Mouse (Mus musculus) kidney, embryonic 15.5 days (tissue): ENCODE measurements around the gene Tex28. TPM values are rescaled to one million over a fixed set of nuclear protein-coding genes. Genes with fewer than 3 reads are reported as not detected.
"Not testable (repeated sequence)": the region's sequence is repeated elsewhere in the genome, so short reads cannot be mapped to it uniquely, and the experiment has no call there.

Source experiments
- ATAC-seq: fragments of 200-750 bp; cut with Nextera tagmentation; replicated peaks from 2 replicates; pipeline ENCODE4 v1.8.0; 2017; ENCODE audit warnings: moderate TSS enrichment; ENCODE audit not compliant: low FRiP score
- H3K27ac ChIP-seq: fragments of 300-500 bp; sonication (generic); 2 replicates; pipeline ENCODE4 v1.5.1; 2015; ENCODE audit warnings: mild to moderate bottlenecking, inconsistent platforms
- H3K27me3 ChIP-seq: fragments of 300-500 bp; sonication (generic); 2 replicates; pipeline ENCODE4 v1.6.1; 2015; ENCODE audit warnings: inconsistent platforms
- H3K36me3 ChIP-seq: fragments of 300-500 bp; sonication (generic); 2 replicates; pipeline ENCODE4 v1.6.1; 2015; ENCODE audit warnings: inconsistent platforms
- H3K4me1 ChIP-seq: fragments of 300-500 bp; sonication (generic); 2 replicates; pipeline ENCODE4 v1.6.1; 2015; ENCODE audit warnings: inconsistent platforms
- H3K4me2 ChIP-seq: fragments of 300-500 bp; sonication (generic); 2 replicates; pipeline ENCODE4 v1.6.1; 2015; ENCODE audit warnings: moderate library complexity, mild to moderate bottlenecking, inconsistent platforms
- H3K4me3 ChIP-seq: fragments of 300-500 bp; sonication (generic); replicated peaks from 2 replicates; pipeline ENCODE4 v1.5.1; 2015; ENCODE audit warnings: mild to moderate bottlenecking, inconsistent platforms
- H3K9ac ChIP-seq: fragments of 300-500 bp; sonication (generic); 2 replicates; pipeline ENCODE4 v1.6.1; 2015; ENCODE audit warnings: mild to moderate bottlenecking, inconsistent platforms
- H3K9me3 ChIP-seq: fragments of 300-500 bp; sonication (generic); replicated peaks from 2 replicates; pipeline ENCODE4 v1.6.1; 2016; ENCODE audit warnings: inconsistent platforms
- WGBS: fragments of 180-500 bp; shearing (Covaris S2); methylation state at CpG from one replicate; pipeline ENCODE4 v1.1.7; 2015; ENCODE audit warnings: mixed read lengths; 5-methylcytosine and 5-hydroxymethylcytosine counted together
- polyA plus RNA-seq: library from polyadenylated mRNA; unstranded; fragments of >200 nt; fragmentation: Nextera tagmentation; extraction: Ambion mirVana; gene quantifications from 2 replicates; pipeline ENCODE4 v1.2.1, GENCODE M21; 2015

The Tex28 gene
- polyA plus RNA-seq, result not detected in 2 replicates

GRCm38 (mm10) chrX:74167738-74168137 is at the start of gene Tex28:
Tex28 (minus strand) TSS chrX:74167838.
- no peaks in the 10 kb centered on the region for H3K9me3 ChIP-seq
- no peak within 1 kb of the TSS for H3K4me2 ChIP-seq
- no peak for ATAC-seq
- no peak within 1 kb of the TSS for H3K4me3 ChIP-seq
- no peaks in the 10 kb centered on the region for H3K36me3 ChIP-seq
- no peaks in the 10 kb centered on the region for H3K27me3 ChIP-seq
- H3K4me1 ChIP-seq, result no peaks in the 10 kb centered on the region
- WGBS, result 88% methylated on average over 1 of the region's 1 CpGs
- H3K9ac ChIP-seq, result no peak within 1 kb of the TSS
- no peak within 1 kb of the TSS for H3K27ac ChIP-seq

GRCm38 (mm10) chrX:74203556-74203955 is 35.9 kb upstream of the Tex28 start:
- H3K9ac ChIP-seq, result no peak overlapping the region
- ATAC-seq, result no peak
- WGBS, result 84% methylated on average over 2 of the region's 2 CpGs
- H3K4me1 ChIP-seq, result no peaks in the 10 kb centered on the region
- H3K4me2 ChIP-seq, result no peak overlapping the region
- H3K36me3 ChIP-seq, result no peaks in the 10 kb centered on the region
- H3K27ac ChIP-seq, result no peak overlapping the region
- peaks cover 10% of the 10 kb centered on the region for H3K27me3 ChIP-seq
- no peak overlapping the region for H3K4me3 ChIP-seq
- H3K9me3 ChIP-seq, result no peaks in the 10 kb centered on the region

- no peak within 1 kb of the TSS for H3K4me3 ChIP-seq
- H3K9ac ChIP-seq, result no peak within 1 kb of the TSS
- H3K9me3 ChIP-seq, result no peaks in the 10 kb centered on the region
- H3K27ac ChIP-seq, result no peak within 1 kb of the TSS
- 89% methylated on average over 17 of the region's 17 CpGs for WGBS
- H3K4me1 ChIP-seq, result no peaks in the 10 kb centered on the region
- no peak within 1 kb of the TSS for H3K4me2 ChIP-seq
- H3K36me3 ChIP-seq, result no peaks in the 10 kb centered on the region
- no peaks in the 10 kb centered on the region for H3K27me3 ChIP-seq
- ATAC-seq, result no peak
These were observed 9.3 kb upstream of the Tex28 start, which contains the start of gene Tktl1 for GRCm38 (mm10) chrX:74176959-74177358. Tktl1 (plus strand) TSS chrX:74177259.

GRCm38 (mm10) chrX:74135263-74135662 is 32.4 kb downstream of the Tex28 start, which contains the start of gene Mecp2:
Mecp2 (minus strand) TSS chrX:74135363.
- H3K27ac ChIP-seq, H3K9me3 ChIP-seq, H3K4me3 ChIP-seq, H3K36me3 ChIP-seq, ATAC-seq, H3K4me2 ChIP-seq, H3K9ac ChIP-seq, H3K4me1 ChIP-seq: not testable (repeated sequence)
- WGBS, result 29% methylated on average over 1 of the region's 1 CpGs
- peaks cover 16% of the 10 kb centered on the region for H3K27me3 ChIP-seq

- H3K36me3 ChIP-seq, result no peaks in the 10 kb centered on the region
- no peak within 1 kb of the TSS for H3K4me2 ChIP-seq
- H3K27ac ChIP-seq, result no peak within 1 kb of the TSS
- H3K9ac ChIP-seq, result no peak within 1 kb of the TSS
- ATAC-seq, result no peak
- no peaks in the 10 kb centered on the region for H3K4me1 ChIP-seq
- no peaks in the 10 kb centered on the region for H3K9me3 ChIP-seq
- peaks cover 28% of the 10 kb centered on the region for H3K27me3 ChIP-seq
- no peak within 1 kb of the TSS for H3K4me3 ChIP-seq
These were observed 40.5 kb downstream of the Tex28 start, which contains the start of gene Opn1mw for GRCm38 (mm10) chrX:74127164-74127563. Opn1mw (plus strand) TSS chrX:74127464.

- Histone ChIP-seq H3K36me3 (no peaks in the 10 kb centered on the region), H3K27me3 (peaks cover 28% of the 10 kb centered on the region), H3K27ac (no peak overlapping the region), H3K9ac (no peak overlapping the region), H3K9me3 (no peaks in the 10 kb centered on the region), H3K4me1 (no peaks in the 10 kb centered on the region), H3K4me2 (no peak overlapping the region), H3K4me3 (no peak overlapping the region)
- WGBS, result 62% methylated on average over 2 of the region's 2 CpGs
- ATAC-seq, result no peak
These were observed 42.7 kb downstream of the Tex28 start for GRCm38 (mm10) chrX:74124975-74125374.

GRCm38 (mm10) chrX:74115511-74115910 is 52.1 kb downstream of the Tex28 start:
- H3K36me3 ChIP-seq, result no peaks in the 10 kb centered on the region
- H3K27ac ChIP-seq, result no peak overlapping the region
- no peak overlapping the region for H3K9ac ChIP-seq
- peaks cover 15% of the 10 kb centered on the region for H3K27me3 ChIP-seq
- no peaks in the 10 kb centered on the region for H3K9me3 ChIP-seq
- ATAC-seq, result peak; percentile 62
- H3K4me2 ChIP-seq, result peak overlapping the region; percentile 52
- peak overlapping the region; percentile 27 for H3K4me3 ChIP-seq
- H3K4me1 ChIP-seq, result no peaks in the 10 kb centered on the region
- 15% methylated on average over 10 of the region's 10 CpGs for WGBS

GRCm38 (mm10) chrX:74114036-74114435 is 53.6 kb downstream of the Tex28 start:
- Histone ChIP-seq H3K4me1 (no peaks in the 10 kb centered on the region), H3K27me3 (peaks cover 20% of the 10 kb centered on the region), H3K36me3 (no peaks in the 10 kb centered on the region), H3K27ac (no peak overlapping the region), H3K4me2 (no peak overlapping the region), H3K9me3 (no peaks in the 10 kb centered on the region), H3K9ac (no peak overlapping the region), H3K4me3 (no peak overlapping the region)
- no peak for ATAC-seq

GRCm38 (mm10) chrX:74108747-74109146 is 58.9 kb downstream of the Tex28 start:
- ATAC-seq, result no peak
- no peak overlapping the region for H3K27ac ChIP-seq
- H3K9ac ChIP-seq, result no peak overlapping the region
- no peaks in the 10 kb centered on the region for H3K36me3 ChIP-seq
- H3K27me3 ChIP-seq, result peaks cover 29% of the 10 kb centered on the region
- H3K4me1 ChIP-seq, result no peaks in the 10 kb centered on the region
- H3K9me3 ChIP-seq, result no peaks in the 10 kb centered on the region
- WGBS, result 36% methylated on average over 3 of the region's 3 CpGs
- no peak overlapping the region for H3K4me3 ChIP-seq
- no peak overlapping the region for H3K4me2 ChIP-seq

GRCm38 (mm10) chrX:74105916-74106315 is 61.7 kb downstream of the Tex28 start:
- no peak overlapping the region for H3K4me3 ChIP-seq
- H3K36me3 ChIP-seq, result no peaks in the 10 kb centered on the region
- 37% methylated on average over 2 of the region's 2 CpGs for WGBS
- no peak overlapping the region for H3K27ac ChIP-seq
- no peaks in the 10 kb centered on the region for H3K4me1 ChIP-seq
- no peaks in the 10 kb centered on the region for H3K9me3 ChIP-seq
- H3K9ac ChIP-seq, result no peak overlapping the region
- no peak overlapping the region for H3K4me2 ChIP-seq
- peaks cover 34% of the 10 kb centered on the region for H3K27me3 ChIP-seq
- no peak for ATAC-seq

GRCm38 (mm10) chrX:74103457-74104188 is 64.0 kb downstream of the Tex28 start:
- H3K9me3 ChIP-seq, result no peaks in the 10 kb centered on the region
- no peak overlapping the region for H3K4me2 ChIP-seq
- no peaks in the 10 kb centered on the region for H3K36me3 ChIP-seq
- no peak overlapping the region for H3K27ac ChIP-seq
- peaks cover 27% of the 10 kb centered on the region; the same call in 1 of the 2 replicates for H3K27me3 ChIP-seq
- no peaks in the 10 kb centered on the region for H3K4me1 ChIP-seq
- H3K4me3 ChIP-seq, result no peak overlapping the region
- ATAC-seq, result no peak
- no peak overlapping the region for H3K9ac ChIP-seq
- 62% methylated on average over 4 of the region's 4 CpGs for WGBS
